Mouse (Mus musculus): ENCODE results near the gene Rpl18.

GRCm38 (mm10) chr7:45704730-45705442 lies 10.4 kb upstream of the Rpl18 start, which contains the start of gene Dbp:
- TF ChIP-seq POLR2A (IDR thresholded peaks at IDR 0.05; ENCODE audit: borderline replicate concordance, low read depth, low read length) (no peak), CTCF (IDR thresholded peaks at IDR 0.05; ENCODE audit: low read depth, low read length) (no peak)
